Mouse (Mus musculus): ENCODE data around the gene Frmd4b.

- TF ChIP-seq MAFK (IDR thresholded peaks at IDR 0.05; ENCODE audit: insufficient read depth, low read depth, low read length) (no peak), ZC3H11A (IDR thresholded peaks at IDR 0.05; ENCODE audit: borderline replicate concordance, low read depth, low read length) (no peak), ZNF384 (IDR thresholded peaks at IDR 0.05; ENCODE audit: low read depth, low read length) (no peak), CHD2 (IDR thresholded peaks at IDR 0.05; ENCODE audit: low read depth, low read length) (no peak)
These were observed 28.3 kb downstream of the Frmd4b start for GRCm38 (mm10) chr6:97589031-97589430.
